ENCODE assay signal across 10 mouse cellular contexts in genomic region chr1:146498085-146498779, GRCm38 (mm10). TPM values are rescaled to one million over a fixed set of nuclear protein-coding genes. Genes with fewer than 3 reads are reported as not detected.
DNase-seq lines count a peak whose midpoint lies in the region; ATAC-seq and TF ChIP-seq lines count a peak whose summit lies in the region.
"Had no signal": no experiment of that assay in that cellular context is flagged by ENCODE, and none has a peak within 500 bp of the region (broad histone marks: within the 10 kb centered on the region; RNA-seq: fewer than 3 reads in every experiment).

No protein-coding gene starts in this region.

- no peak; the same call in 1 of the 2 replicates for TF ChIP-seq CTCF in forebrain, postnatal 0 days (IDR thresholded peaks at IDR 0.05; ENCODE audit: low read depth)
- peak; percentile 18; the same call in 1 of the 2 replicates for TF ChIP-seq CTCF in left cerebral cortex, adult 2 months (IDR thresholded peaks at IDR 0.05)

- WGBS in heart, embryonic 16.5 days = under 1% methylated on average over 16 of the region's 16 CpGs
- 1% methylated on average over 16 of the region's 16 CpGs for WGBS in forebrain, postnatal 0 days
- WGBS in midbrain, embryonic 16.5 days = under 1% methylated on average over 16 of the region's 16 CpGs

- H3K4me1 ChIP-seq in heart, embryonic 16.5 days (ENCODE audit: control insufficient read depth, insufficient read depth, low read length) = peaks cover 8% of the 10 kb centered on the region
- H3K4me1 ChIP-seq in forebrain, postnatal 0 days (ENCODE audit: insufficient read depth) = 0 out of 2 replicates have a peak, but pooled peaks cover 3% of the 10 kb centered on the region
- H3K4me1 ChIP-seq in midbrain, embryonic 16.5 days (ENCODE audit: control insufficient read depth, insufficient read depth, low read length) = peaks cover 4% of the 10 kb centered on the region; the same call in 1 of the 2 replicates

- H3K4me2 ChIP-seq in heart, embryonic 16.5 days (ENCODE audit: low read depth, low read length) = peak overlapping the region; percentile 92
- peak overlapping the region; percentile 84 for H3K4me2 ChIP-seq in forebrain, postnatal 0 days (ENCODE audit: low read depth)
- peak overlapping the region; percentile 81 for H3K4me2 ChIP-seq in midbrain, embryonic 16.5 days (ENCODE audit: low read length)

- DNase-seq in heart, adult 8-10 months (ENCODE audit: low spot score) = no peak
- DNase-seq in cerebellum, adult 11-12 months = peak; percentile 47
- peak; percentile 32 for DNase-seq in forebrain, postnatal 0 days
- DNase-seq in left cerebral cortex, adult 2 months (ENCODE audit: extremely low spot score in 1 of 2, low spot score in 2 of 2) = peak; percentile 49 to 51
- DNase-seq in spleen, postnatal 4 days (ENCODE audit: low spot score in 2 of 2) = no peak

- peaks cover 33% of the 10 kb centered on the region for H3K27me3 ChIP-seq in heart, embryonic 16.5 days (ENCODE audit: control insufficient read depth, insufficient read depth, low read length)
- 0 out of 2 replicates have a peak, but pooled peaks cover 4% of the 10 kb centered on the region for H3K27me3 ChIP-seq in forebrain, postnatal 0 days (ENCODE audit: insufficient read depth, low read length)
- no peaks in the 10 kb centered on the region for H3K27me3 ChIP-seq in midbrain, embryonic 16.5 days (ENCODE audit: control insufficient read depth, insufficient read depth, low read depth, low read length)

- H3K27ac ChIP-seq in heart, embryonic 16.5 days (ENCODE audit: low read length) = no peak overlapping the region
- H3K27ac ChIP-seq in forebrain, postnatal 0 days (ENCODE audit: low read depth, low read length) = peak overlapping the region; percentile 54
- peak overlapping the region; percentile 94 for H3K27ac ChIP-seq in left cerebral cortex, adult 2 months
- peak overlapping the region; percentile 89 for H3K27ac ChIP-seq in midbrain, embryonic 16.5 days (ENCODE audit: low read length)
- H3K27ac ChIP-seq: macrophage had no signal

- intact Hi-C loops in left cerebral cortex, adult 2 months (cut with DNase I) = loop anchor here (10.0 kb wide), 3 partner anchors 357 to 1923 kb away; no protein-coding TSS in a partner anchor

- H3K9ac ChIP-seq in heart, embryonic 16.5 days (ENCODE audit: low read length) = no peak overlapping the region
- H3K9ac ChIP-seq in forebrain, postnatal 0 days = peak overlapping the region; percentile 61
- H3K9ac ChIP-seq in midbrain, embryonic 16.5 days (ENCODE audit: low read depth, low read length) = peak overlapping the region; percentile 81

- H3K9me3 ChIP-seq in heart, embryonic 16.5 days (replicated peaks; ENCODE audit: control insufficient read depth, low read length) = no peaks in the 10 kb centered on the region
- no peaks in the 10 kb centered on the region for H3K9me3 ChIP-seq in forebrain, postnatal 0 days (ENCODE audit: low read length)
- no peaks in the 10 kb centered on the region for H3K9me3 ChIP-seq in midbrain, embryonic 16.5 days (replicated peaks; ENCODE audit: control insufficient read depth, low read length, poor library complexity, severe bottlenecking)

- no peaks in the 10 kb centered on the region for H3K36me3 ChIP-seq in heart, embryonic 16.5 days (ENCODE audit: control insufficient read depth, insufficient read depth)
- no peaks in the 10 kb centered on the region for H3K36me3 ChIP-seq in forebrain, postnatal 0 days (ENCODE audit: insufficient read depth)
- H3K36me3 ChIP-seq in midbrain, embryonic 16.5 days (ENCODE audit: control insufficient read depth, insufficient read depth, low read length) = no peaks in the 10 kb centered on the region
- H3K36me3 ChIP-seq: G1E had no signal

- no peak for ATAC-seq in heart, embryonic 16.5 days (replicated peaks; ENCODE audit: extremely low read depth, insufficient read depth, low FRiP score)
- peak; percentile 26 for ATAC-seq in forebrain, postnatal 0 days
- peak; percentile 36; the same call in 1 of the 2 replicates for ATAC-seq in midbrain, embryonic 16.5 days
- ATAC-seq in inflammation-experienced regulatory T-cells, adult 6 months = no peak

- H3K4me3 ChIP-seq in heart, embryonic 16.5 days (ENCODE audit: low read length) = peak overlapping the region; percentile 53
- peak overlapping the region; percentile 59 for H3K4me3 ChIP-seq in forebrain, postnatal 0 days (ENCODE audit: low read depth, low read length)
- H3K4me3 ChIP-seq in left cerebral cortex, adult 2 months = peak overlapping the region; percentile 75
- H3K4me3 ChIP-seq in midbrain, embryonic 16.5 days (ENCODE audit: low read depth, low read length) = peak overlapping the region; percentile 70

RNA-seq across cellular contexts. Expression of gene Brinp3, which starts 3.7 kb away (rescaled TPM):
- 0.22 and 0.37 TPM in 2 replicates for polyA plus RNA-seq in heart, embryonic 16.5 days (2015; fragmentation: Nextera tagmentation; extraction: Ambion mirVana)
- under 1 TPM in 1 of 4 experiments, not detected in 3; 0.14 TPM for total RNA-seq in heart, adult 8-10 months (2022)
- 42.4 and 59.0 TPM in 2 replicates for total RNA-seq in forebrain, postnatal 0 days (2014; rRNA removed)
- 19.7 and 32.2 TPM in 2 replicates for polyA plus RNA-seq in forebrain, postnatal 0 days (2015; fragmentation: Nextera tagmentation; extraction: Ambion mirVana)
- 10 to 100 TPM; 46.8 to 49.7 TPM for total RNA-seq in left cerebral cortex, adult 2 months (2021)
- polyA plus RNA-seq in midbrain, embryonic 16.5 days (2015; fragmentation: Nextera tagmentation; extraction: Ambion mirVana) = 31.6 and 39.2 TPM in 2 replicates
- polyA plus RNA-seq in inflammation-experienced regulatory T-cells, adult 6 months (2017; shearing (Covaris generic)) = not detected
- polyA plus RNA-seq: G1E, macrophage had no signal

Comparison
In these comparisons a context has a peak if more than half of its experiments do, and no peak if none do; other contexts are left out.
1. ATAC-seq: peak in forebrain, postnatal 0 days (single experiment) and midbrain, embryonic 16.5 days (single experiment); none in heart, embryonic 16.5 days (single experiment) and inflammation-experienced regulatory T-cells, adult 6 months (single experiment).
2. DNase-seq: peak in cerebellum, adult 11-12 months (single experiment), forebrain, postnatal 0 days (single experiment) and left cerebral cortex, adult 2 months (2 of 2); none in heart, adult 8-10 months (single experiment) and spleen, postnatal 4 days (0 of 2).
3. RNA of gene Brinp3, which starts 3.7 kb away (polyA plus RNA-seq): 31.6 to 39.2 TPM in midbrain, embryonic 16.5 days and 19.7 to 32.2 TPM in forebrain, postnatal 0 days; 0.22 to 0.37 TPM in heart, embryonic 16.5 days and not detected in inflammation-experienced regulatory T-cells, adult 6 months; every median in the first group is over 10 times any median in the second.
4. Peak in every context shown above with its lines, with median percentiles within 50 percentile points of each other: H3K4me2 ChIP-seq and H3K4me3 ChIP-seq.